Mouse (Mus musculus): Measurements from ENCODE around the gene Prune1. TPM values are rescaled to one million over a fixed set of nuclear protein-coding genes. Genes with fewer than 3 reads are reported as not detected.
"Not testable (repeated sequence)": the region's sequence is repeated elsewhere in the genome, so short reads cannot be mapped to it uniquely, and the experiment has no call there.

Prune1 gene
- polyA plus RNA-seq, 1 experiment from 2014 or later: 27.3 TPM

DNA sequence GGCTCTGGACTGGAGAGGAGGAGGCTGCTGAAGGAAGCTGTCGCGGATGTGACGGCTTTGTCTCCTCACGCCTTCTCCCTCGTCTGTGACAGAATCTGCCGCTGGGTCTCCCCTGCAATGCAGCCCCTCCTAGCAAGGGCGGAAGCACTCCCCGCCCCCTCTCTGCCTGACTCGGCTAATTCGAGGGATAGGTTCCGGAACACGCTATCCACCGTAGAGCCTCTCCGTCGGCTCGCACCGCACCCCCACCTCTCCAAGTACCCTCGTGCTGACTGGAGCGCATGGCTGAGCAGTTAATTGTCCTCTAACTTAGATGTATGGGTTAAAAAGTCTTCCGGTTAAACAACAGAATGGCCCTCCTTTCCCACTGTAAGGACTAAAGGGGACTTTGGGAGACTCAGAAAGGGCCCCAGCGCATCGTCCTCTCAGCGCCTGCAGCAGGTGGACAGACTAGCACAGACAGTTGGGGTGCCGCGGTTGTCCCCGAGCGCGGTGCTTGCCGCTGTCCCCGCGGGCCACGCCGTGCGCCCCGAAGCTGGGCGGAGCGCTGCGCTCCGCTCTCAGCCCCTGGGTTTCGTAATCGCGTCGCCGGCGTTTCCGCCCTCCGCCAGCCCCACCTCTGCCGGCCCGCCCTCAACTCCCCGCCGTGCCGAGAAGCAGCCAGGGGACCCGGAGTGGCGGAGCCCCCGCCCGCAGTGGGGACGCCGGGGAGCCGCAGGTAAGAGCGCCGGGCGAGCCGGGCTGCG lies 53.6 kb downstream of the Prune1 start, which contains the start of gene Cdc42se1:
Gene Cdc42se1, plus strand, starts transcription at position 585 of the 746 bp plus-strand sequence.
- H3K27ac ChIP-seq (replicated peaks): peak within 1 kb of the TSS; percentile 96
- H3K4me3 ChIP-seq: peak within 1 kb of the TSS; percentile 97
- H3K36me3 ChIP-seq (replicated peaks): peaks cover 54% of the 10 kb centered on the region
- DNase-seq (ENCODE audit: low spot score): peak; percentile 92
- peaks cover 56% of the 10 kb centered on the region for H3K4me1 ChIP-seq
- WGBS: under 1% methylated on average over 64 of the region's 64 CpGs
- no peaks in the 10 kb centered on the region for H3K27me3 ChIP-seq (replicated peaks; ENCODE audit: low read depth, poor library complexity, severe bottlenecking)
- no peaks in the 10 kb centered on the region; the same call in 1 of the 2 replicates for H3K9me3 ChIP-seq

DNA sequence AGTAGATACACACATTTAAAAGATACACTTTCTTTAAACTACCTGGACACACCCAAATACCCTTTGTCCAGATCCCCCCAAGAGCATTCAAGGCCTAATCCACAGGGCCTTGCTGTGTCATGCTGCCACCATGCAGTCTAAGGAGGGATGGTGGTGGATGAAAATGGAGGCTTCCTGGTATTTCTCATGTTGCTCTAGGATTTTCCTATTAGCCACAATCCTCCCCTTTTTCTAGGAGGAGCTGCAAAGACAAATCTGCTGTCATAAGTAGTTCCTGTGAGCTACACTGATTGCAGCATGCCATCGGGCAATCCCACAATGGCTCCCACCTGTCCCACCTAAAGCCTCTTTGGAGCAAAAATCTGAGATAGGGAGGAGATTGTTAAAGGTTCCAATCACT lies 54.7 kb downstream of the Prune1 start:
- H3K36me3 ChIP-seq (replicated peaks): peaks cover 54% of the 10 kb centered on the region
- no peaks in the 10 kb centered on the region for H3K27me3 ChIP-seq (replicated peaks; ENCODE audit: low read depth, poor library complexity, severe bottlenecking)
- H3K27ac ChIP-seq (replicated peaks): peak overlapping the region; percentile 96
- H3K4me3 ChIP-seq: peak overlapping the region; percentile 97
- 25% methylated on average over 1 of the region's 1 CpGs for WGBS
- H3K4me1 ChIP-seq: peaks cover 56% of the 10 kb centered on the region
- DNase-seq (ENCODE audit: low spot score): no peak
- H3K9me3 ChIP-seq: no peaks in the 10 kb centered on the region; the same call in 1 of the 2 replicates

DNA sequence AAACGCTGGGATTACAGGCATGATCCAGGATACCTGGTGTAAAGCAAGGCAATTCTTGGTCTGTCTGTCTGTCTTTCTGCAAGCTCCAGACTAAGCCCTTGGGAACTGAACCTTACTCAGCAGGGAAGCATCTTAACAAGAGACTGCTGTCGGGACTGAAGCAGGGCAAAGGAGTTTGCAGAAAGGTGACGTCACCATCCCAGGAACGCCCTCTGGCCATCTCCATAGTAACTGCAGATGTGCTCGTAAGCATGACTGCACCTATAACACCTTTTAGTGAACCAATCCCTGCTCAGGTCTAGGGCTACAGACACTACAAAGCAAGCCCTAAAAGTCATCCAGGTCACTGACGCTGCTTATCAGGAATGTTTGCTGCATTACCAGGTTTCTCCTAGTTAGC lies 57.6 kb downstream of the Prune1 start:
- 35% methylated on average over 6 of the region's 6 CpGs for WGBS
- peaks cover 68% of the 10 kb centered on the region for H3K36me3 ChIP-seq (replicated peaks)
- H3K9me3 ChIP-seq: no peaks in the 10 kb centered on the region; the same call in 1 of the 2 replicates
- no peak overlapping the region for H3K27ac ChIP-seq (replicated peaks)
- peak overlapping the region; percentile 19; the same call in 1 of the 2 replicates for H3K4me3 ChIP-seq
- H3K4me1 ChIP-seq: peaks cover 28% of the 10 kb centered on the region
- peak; percentile 60 for DNase-seq (ENCODE audit: low spot score)
- H3K27me3 ChIP-seq (replicated peaks; ENCODE audit: low read depth, poor library complexity, severe bottlenecking): no peaks in the 10 kb centered on the region

DNA sequence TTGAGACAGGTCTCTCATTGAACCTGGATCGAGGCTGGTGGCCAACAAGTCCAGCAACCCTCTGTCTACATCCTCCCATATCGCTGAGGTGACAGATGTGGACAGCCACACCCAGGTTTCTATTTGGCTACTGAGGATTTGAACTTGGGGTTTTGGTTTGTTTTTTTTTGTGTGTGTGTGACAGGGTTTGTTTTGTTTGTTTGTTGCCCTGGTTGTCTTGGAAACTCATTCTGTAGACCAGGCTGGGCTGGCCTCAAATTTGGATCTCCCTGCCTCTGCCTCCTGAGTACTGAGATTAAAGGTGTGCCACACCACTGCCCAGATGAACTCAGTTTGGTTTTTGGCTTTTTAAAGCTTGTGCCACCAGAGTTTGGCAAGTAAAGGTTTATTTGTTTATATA lies 58.8 kb downstream of the Prune1 start:
- no peak overlapping the region for H3K27ac ChIP-seq (replicated peaks)
- peaks cover 79% of the 10 kb centered on the region for H3K36me3 ChIP-seq (replicated peaks)
- no peaks in the 10 kb centered on the region; the same call in 1 of the 2 replicates for H3K9me3 ChIP-seq
- WGBS: 90% methylated on average over 2 of the region's 2 CpGs
- peaks cover 30% of the 10 kb centered on the region for H3K4me1 ChIP-seq
- DNase-seq (ENCODE audit: low spot score): no peak
- no peak overlapping the region for H3K4me3 ChIP-seq
- H3K27me3 ChIP-seq (replicated peaks; ENCODE audit: low read depth, poor library complexity, severe bottlenecking): no peaks in the 10 kb centered on the region

DNA sequence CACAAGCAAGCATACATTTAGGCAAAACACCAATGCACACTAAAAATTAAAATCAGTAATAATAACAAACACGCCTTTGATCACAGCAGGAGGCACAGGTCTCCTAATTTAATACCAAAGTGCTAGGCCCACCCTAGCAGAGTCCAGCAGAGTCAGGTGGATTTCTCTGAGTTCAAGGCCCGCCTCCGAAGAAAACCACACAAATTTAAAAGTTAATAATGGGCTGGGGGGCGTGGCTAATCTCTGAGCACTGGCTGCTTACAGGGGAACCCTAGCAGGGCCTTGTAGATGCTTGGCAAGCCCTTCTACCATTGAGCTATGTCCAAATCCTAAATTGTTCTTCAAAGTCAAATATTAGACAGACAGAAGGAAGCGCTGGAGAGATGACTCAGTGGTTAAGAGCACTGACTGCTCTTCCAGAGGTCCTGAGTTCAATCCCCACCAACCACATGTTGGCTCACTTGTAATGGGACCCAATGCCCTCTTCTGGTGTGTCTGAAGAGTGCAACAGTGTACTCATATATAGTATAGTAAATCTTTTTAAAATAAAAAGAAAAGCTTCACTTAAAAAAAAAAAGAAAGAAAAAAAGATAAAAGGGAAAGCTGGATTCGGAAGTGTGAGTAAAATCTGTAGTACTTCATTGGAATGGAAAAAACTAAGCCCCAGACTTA lies 63.3 kb downstream of the Prune1 start:
- H3K4me1 ChIP-seq: peaks cover 16% of the 10 kb centered on the region
- peak overlapping the region; percentile 80 for H3K4me3 ChIP-seq
- DNase-seq (ENCODE audit: low spot score): no peak
- 80% methylated on average over 6 of the region's 6 CpGs for WGBS
- no peaks in the 10 kb centered on the region for H3K9me3 ChIP-seq
- no peaks in the 10 kb centered on the region for H3K27me3 ChIP-seq (replicated peaks; ENCODE audit: low read depth, poor library complexity, severe bottlenecking)
- H3K27ac ChIP-seq (replicated peaks): peak overlapping the region; percentile 99
- peaks cover 79% of the 10 kb centered on the region for H3K36me3 ChIP-seq (replicated peaks)

DNA sequence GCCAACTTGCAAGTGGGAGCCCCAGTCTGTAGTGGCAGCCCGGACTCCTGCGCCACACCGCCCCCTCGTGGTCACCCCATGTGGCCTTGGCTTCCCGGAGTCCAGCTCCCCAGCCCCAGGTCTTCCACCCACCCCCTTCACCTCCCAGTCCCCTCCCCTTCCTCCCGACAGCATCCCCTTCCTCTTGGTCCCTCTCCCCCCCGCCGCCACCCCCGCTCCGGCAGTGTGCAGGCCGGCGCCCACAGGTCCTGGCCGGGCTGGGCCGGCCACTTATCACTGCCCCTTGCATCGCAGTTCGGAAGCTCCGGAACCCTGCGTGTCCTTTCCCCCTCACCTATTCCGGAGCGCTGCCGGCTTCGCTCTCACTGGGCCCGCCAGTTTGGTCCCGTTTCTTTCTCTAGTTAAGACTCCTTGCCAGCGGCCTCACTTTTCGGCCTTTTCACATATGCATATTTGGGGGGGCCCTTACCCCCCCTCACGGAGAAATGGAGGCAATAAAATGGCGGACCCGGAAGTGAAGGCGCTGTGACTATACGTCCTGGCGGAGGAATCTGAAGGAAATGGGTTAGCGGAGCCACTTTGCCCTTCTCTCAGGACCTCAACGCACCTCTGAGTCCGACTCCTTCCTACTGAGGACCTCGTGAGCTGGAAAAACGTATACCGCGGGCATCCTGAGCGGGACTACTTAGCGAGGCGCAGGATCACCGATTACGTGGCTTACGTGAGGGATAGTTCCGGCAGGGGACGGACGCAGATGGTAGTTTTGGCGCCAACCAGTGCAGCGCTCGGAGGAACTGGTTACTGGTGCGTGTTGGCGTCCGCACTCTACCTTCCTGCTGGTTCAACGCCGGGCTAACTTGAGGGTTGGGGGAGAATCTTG lies 64.4 kb downstream of the Prune1 start, which contains the start of gene Gabpb2:
Gene Gabpb2, minus strand, starts transcription at position 662 of the 880 bp plus-strand sequence.
- Histone ChIP-seq H3K36me3 (replicated peaks) (peaks cover 73% of the 10 kb centered on the region), H3K27ac (replicated peaks) (peak within 1 kb of the TSS; percentile 99)
- WGBS: under 1% methylated on average over 56 of the region's 56 CpGs

DNA sequence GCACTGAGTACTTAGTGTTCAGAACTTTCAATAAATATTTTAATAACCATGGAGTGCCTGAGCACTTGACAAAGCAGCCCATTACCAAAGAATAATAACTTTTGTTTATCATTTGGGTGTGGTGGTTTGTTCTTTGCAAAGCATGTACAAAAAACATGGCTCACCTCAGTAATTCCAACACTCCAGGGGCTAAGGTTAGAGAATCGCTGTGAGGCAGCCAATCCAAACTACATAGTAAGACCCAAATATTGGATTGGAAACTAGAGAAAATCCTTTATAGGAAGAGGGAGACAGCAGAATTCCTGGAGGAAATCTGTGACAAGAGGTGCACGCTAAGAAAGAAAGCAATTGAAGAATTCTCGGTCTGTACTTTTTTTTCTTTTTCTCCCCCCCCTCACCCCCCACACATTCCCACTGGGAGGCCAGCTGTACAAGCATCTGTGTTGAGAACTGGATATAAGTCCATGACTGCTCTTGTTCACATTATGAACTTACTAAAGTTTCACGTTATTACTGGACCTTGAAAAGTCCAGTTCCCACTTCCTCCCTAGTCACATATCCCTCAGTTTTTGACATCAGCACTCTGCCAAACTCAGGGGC lies 65.1 kb downstream of the Prune1 start:
- Histone ChIP-seq H3K27ac (replicated peaks) (peak overlapping the region; percentile 99), H3K36me3 (replicated peaks) (peaks cover 73% of the 10 kb centered on the region), H3K4me3 (peak overlapping the region; percentile 80), H3K27me3 (replicated peaks; ENCODE audit: low read depth, poor library complexity, severe bottlenecking) (no peaks in the 10 kb centered on the region), H3K9me3 (no peaks in the 10 kb centered on the region), H3K4me1 (peaks cover 16% of the 10 kb centered on the region)
- DNase-seq (ENCODE audit: low spot score): no peak
- WGBS: 28% methylated on average over 4 of the region's 4 CpGs

More for the DNA sequence above, 64.4 kb downstream of the Prune1 start, which contains the start of gene Gabpb2:
- no peaks in the 10 kb centered on the region for H3K9me3 ChIP-seq
- peak within 1 kb of the TSS; percentile 80 for H3K4me3 ChIP-seq
- H3K4me1 ChIP-seq: peaks cover 16% of the 10 kb centered on the region
- no peaks in the 10 kb centered on the region for H3K27me3 ChIP-seq (replicated peaks; ENCODE audit: low read depth, poor library complexity, severe bottlenecking)
- DNase-seq (ENCODE audit: low spot score): peak; percentile 98

DNA sequence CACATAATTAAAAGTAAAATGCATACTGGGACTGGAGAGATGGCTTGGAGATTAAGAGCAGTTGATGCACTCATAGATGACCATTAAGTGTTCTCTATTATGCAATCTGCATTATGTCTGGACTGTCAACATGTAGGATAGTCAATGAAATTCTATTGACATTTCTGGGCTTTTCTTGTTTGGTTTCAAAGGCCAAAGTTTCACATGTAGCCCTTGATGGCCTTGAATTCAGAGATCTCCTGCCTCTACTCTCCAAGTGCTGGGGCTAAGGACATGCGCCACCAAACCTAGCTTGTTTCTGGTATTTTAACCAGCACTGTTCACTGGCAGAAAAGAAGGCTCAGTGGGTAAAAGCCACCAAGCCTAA lies 68.3 kb downstream of the Prune1 start:
- WGBS: 98% methylated on average over 1 of the region's 1 CpGs
- DNase-seq (ENCODE audit: low spot score): no peak
- no peaks in the 10 kb centered on the region for H3K27me3 ChIP-seq (replicated peaks; ENCODE audit: low read depth, poor library complexity, severe bottlenecking)
- peaks cover 69% of the 10 kb centered on the region for H3K36me3 ChIP-seq (replicated peaks)
- H3K9me3 ChIP-seq: no peaks in the 10 kb centered on the region
- no peak overlapping the region for H3K27ac ChIP-seq (replicated peaks)
- peaks cover 16% of the 10 kb centered on the region for H3K4me1 ChIP-seq
- H3K4me3 ChIP-seq: no peak overlapping the region

DNA sequence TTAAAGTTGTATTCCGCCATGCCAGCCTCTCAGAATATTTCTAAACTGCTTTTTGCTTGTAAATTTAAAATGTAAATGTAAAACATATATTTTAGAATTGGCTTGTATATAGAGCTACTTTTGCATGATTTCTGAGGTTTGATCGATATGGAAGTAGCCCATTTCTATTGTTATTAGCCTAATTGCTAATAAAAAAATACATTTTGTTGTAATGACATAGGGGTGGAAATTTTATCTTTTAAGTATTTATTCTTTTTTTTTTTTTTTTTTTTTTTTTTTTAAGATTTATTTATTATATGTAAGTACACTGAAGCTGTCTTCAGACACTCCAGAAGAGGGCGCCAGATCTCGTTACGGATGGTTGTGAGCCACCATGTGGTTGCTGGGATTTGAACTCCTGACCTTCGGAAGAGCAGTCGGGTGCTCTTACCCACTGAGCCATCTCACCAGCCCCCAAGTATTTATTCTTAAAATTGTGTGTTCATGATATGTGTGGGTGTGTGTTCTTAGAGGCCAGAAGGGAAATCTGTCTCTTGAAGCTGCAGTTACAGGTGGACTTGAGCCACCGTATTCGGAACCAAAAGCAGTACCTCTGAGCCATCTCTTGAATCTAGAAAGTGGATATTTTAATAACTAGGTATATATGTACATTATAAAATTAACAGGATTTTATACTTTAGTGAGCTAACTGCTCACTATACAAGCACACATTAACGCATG lies 68.8 kb downstream of the Prune1 start:
- not testable (repeated sequence) for H3K27ac ChIP-seq (replicated peaks); H3K4me3 ChIP-seq; H3K27me3 ChIP-seq (replicated peaks; ENCODE audit: low read depth, poor library complexity, severe bottlenecking); DNase-seq (ENCODE audit: low spot score); H3K9me3 ChIP-seq
- H3K36me3 ChIP-seq (replicated peaks): peaks cover 71% of the 10 kb centered on the region
- H3K4me1 ChIP-seq: peaks cover 12% of the 10 kb centered on the region
- 90% methylated on average over 10 of the region's 10 CpGs for WGBS

DNA sequence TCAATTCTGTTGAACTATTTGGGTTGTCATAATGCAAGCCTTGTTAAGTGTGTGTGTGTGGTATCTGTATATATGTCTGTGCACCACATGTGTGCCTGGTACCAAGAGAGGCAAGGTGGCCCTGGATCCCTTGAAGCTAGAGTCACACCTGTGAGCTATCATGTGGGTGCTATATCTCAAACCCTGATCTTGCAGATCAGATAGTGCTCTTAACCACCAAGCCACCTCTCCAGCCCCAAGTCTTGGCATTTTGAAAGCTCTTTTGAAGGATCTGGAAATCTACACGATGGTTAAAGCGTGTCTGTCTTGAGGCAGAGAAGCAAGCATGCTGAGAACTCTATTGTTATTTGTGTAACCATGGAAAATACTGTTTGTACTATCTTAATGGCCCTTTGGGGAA lies 71.3 kb downstream of the Prune1 start:
- Histone ChIP-seq H3K36me3 (replicated peaks) (peaks cover 87% of the 10 kb centered on the region), H3K4me1 (no peaks in the 10 kb centered on the region), H3K27ac (replicated peaks) (no peak overlapping the region), H3K27me3 (replicated peaks; ENCODE audit: low read depth, poor library complexity, severe bottlenecking) (no peaks in the 10 kb centered on the region), H3K4me3 (no peak overlapping the region), H3K9me3 (no peaks in the 10 kb centered on the region)
- 84% methylated on average over 2 of the region's 2 CpGs for WGBS
- DNase-seq (ENCODE audit: low spot score): no peak

DNA sequence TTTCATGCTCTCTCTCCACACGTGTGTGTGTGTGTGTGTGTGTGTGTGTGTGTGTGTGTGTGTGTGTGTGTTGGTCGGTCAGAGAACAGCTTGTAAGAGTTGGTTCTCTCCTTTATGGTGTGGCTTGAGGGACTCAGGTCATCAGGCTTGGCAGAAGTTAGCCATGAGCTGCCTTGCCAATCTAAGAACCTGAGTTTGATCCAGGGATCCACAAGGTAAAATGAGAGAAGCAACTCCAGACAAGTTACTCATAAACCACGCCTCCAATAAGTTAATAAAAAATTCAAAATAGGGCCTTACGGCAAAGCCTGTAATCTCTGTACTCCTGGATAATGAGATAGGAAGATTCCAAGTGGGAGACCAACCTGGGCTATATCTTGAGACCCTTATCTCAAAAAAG lies 73.6 kb downstream of the Prune1 start:
- no peaks in the 10 kb centered on the region for H3K4me1 ChIP-seq
- 95% methylated on average over 4 of the region's 4 CpGs for WGBS
- H3K27ac ChIP-seq (replicated peaks): no peak overlapping the region
- no peaks in the 10 kb centered on the region for H3K9me3 ChIP-seq
- H3K4me3 ChIP-seq: no peak overlapping the region
- DNase-seq (ENCODE audit: low spot score): no peak
- no peaks in the 10 kb centered on the region for H3K27me3 ChIP-seq (replicated peaks; ENCODE audit: low read depth, poor library complexity, severe bottlenecking)
- H3K36me3 ChIP-seq (replicated peaks): peaks cover 89% of the 10 kb centered on the region

Measured in embryonic facial prominence, embryonic 10.5 days (tissue).